Mouse (Mus musculus) stomach, postnatal 0 days (tissue): ENCODE results near the gene Rpl39l.

Experiments used
- CTCF ChIP-seq: IDR thresholded peaks from 2 replicates; pipeline ENCODE4 v1.5.1; 2016; ENCODE audit warnings: antibody characterized with exemption, low read depth, mild to moderate bottlenecking, moderate library complexity
- EP300 ChIP-seq: optimal IDR thresholded peaks from 2 replicates; pipeline ENCODE3; 2016; ENCODE audit warnings: antibody characterized with exemption

DNA sequence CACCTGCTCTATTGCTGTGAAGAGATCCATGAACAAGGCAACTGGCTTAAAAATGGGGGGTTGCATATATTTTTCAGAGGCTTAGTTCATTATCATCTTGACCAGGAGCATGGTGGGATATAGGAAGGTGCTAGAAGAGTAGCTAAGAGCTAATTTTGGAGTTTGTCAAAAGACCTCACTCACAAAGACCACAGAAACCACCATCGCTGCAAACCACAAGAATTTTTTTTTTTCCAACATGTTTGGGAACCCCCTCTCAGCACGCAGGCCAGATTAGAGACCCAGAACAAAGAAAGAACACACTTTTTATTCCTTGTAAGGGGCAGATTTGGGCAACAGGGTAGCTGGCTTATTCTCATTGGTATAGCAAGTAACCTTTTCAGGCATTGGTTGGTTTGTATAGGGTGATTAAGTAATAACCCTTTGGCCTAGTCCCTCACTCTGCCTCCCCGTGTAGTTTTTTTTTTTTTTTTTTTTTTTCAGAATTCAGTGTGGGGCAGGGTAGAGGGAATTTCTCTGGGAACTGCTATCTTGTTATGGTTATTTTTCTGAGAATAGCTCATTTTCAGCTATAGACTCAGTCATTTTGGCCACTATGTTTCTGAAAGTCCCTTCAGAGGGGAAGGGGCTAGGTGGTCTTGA, 2.3 kb downstream of the Rpl39l start:
- no peak for TF ChIP-seq CTCF
- no peak for TF ChIP-seq EP300
